Mouse (Mus musculus): Measurements from ENCODE around the gene Notch3.

Notch3 gene

DNA sequence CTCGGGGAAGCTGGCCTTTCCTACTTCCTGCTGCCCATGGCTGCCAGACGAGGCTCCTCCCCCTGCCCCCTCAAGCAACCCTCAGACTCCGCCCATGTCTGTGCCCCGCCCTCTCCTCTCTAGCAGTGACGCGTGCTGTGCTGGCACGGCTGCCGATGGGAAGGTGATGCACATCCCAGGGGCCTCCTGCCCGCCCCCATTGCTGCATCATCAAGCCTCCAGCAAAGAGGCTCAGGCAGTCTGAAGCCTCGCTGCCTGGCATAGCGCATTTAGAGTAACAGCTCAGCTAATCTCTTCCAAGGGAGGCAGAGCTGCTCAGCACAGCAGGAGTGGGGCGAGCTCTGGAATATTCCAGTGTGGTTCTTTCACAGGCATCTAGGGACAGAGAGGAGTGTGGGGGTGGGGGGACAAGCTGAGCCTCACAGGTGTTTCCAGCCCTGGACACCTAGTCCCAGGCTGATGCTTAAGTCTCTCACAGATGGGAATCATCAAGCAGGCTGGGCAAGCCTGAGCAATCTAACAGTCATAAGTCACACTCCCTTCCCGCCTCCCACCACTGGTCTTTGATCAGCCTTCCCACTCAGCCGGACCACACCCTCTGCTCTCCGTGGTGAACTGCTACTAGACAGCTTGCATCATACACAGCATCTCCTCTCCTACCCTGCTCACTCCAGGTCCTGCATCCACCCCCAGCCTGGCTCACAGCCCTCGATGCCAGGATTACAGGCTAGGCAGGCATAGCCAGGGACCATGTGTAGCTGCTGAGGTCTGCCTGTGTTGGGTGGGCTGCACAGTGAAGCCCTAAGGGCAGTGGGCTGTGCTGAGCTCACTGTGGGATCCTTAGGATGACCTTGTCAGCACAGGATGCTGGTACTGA lies 75.0 kb downstream of the Notch3 start:
- DNase-seq = peak; percentile 84

DNA sequence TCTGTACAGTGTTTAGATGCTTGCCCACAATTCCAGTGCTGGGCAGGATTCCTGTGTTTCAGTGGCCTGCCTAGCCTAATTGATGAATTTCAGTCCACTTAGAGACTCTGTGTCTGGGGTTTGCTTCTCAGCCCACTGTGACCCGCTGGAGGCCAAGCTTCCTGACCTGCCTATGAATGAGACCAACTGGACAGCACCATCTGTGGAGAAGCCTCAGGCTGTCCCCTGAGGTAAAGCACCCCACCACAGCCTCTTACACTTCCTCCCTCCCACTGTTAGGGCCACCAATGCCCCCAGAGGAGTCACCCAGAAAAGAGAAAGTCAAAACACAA lies 75.7 kb downstream of the Notch3 start:
- DNase-seq = no peak

DNA sequence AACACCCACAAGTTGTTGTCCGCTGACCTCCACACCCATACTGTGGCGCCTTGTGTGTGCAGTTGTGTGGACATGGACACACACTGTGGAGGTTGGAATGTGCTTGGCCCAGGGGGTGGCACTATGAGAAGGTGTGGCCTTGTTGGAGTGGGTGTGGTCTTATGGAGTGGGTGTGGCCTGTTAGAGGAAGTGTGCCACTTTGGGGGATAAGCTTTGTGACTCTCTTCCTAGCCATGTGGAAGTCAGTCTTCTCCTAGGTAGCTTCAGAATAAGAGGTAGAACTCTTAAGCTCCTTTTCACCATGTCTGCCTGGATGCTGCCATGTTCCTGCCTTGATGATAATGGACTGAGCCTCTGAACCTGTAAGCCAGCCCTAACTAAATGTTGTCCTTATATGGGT lies 79.6 kb downstream of the Notch3 start:
- no peak for DNase-seq

DNA sequence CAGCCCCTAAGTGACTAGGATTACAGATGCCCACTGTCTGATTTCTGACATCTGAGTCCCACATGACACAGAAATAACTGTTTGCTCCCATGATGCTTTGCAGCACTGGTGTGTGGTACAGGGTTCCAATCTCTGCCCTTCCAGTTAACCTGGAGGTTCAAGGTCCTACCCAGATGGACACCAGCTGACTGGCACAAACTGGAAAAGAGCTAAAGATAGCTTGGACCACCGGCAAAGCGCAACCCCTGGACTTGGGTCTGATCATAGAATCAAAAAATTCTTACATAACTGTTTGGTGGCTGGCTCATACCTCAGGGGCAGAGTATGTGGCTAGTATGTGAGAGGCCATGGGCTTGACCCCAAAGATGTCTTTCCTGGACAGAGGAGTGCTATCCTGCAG lies 83.3 kb downstream of the Notch3 start:
- no peak for DNase-seq

DNA sequence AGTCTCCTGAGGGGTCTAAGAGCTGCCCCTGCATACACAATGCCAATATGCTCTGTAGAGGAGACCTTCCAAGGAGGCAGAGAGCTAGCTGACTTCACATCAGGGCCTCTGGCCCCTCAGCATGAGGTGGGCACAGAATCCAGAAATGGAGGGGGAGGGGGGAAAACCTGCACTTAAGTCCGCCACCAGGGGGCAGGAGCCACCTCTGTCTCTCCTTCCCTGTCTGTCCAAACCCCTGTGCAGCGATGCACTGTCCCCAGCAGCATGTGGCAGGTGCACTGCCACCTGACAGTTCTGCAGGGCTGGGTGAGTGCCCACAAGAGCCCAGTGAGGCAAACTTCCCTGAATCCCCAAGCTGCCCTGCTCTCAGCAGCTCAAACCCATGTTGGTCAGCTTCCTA lies 91.5 kb downstream of the Notch3 start:
- peak; percentile 12 to 16 for DNase-seq

DNA sequence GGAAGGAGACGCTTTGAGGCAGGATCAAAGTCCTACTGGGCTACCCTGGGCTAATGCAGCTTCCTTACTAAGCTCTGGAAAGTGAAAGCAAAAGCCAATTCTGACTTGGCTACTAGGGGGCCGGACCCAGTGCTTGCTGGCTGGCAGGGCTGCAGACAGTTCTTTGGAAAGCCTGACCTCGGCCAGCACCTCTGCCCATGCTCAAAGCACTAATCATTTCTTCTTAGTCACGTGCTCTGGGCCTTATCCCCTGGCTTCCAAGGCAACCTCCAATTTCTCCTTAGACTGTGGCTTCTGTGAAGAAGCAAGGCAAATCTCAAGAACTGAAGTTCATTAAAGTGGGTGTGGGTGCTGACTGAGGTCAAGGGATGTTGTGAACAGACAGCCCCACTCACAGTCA lies 92.0 kb downstream of the Notch3 start:
- no peak for DNase-seq

DNA sequence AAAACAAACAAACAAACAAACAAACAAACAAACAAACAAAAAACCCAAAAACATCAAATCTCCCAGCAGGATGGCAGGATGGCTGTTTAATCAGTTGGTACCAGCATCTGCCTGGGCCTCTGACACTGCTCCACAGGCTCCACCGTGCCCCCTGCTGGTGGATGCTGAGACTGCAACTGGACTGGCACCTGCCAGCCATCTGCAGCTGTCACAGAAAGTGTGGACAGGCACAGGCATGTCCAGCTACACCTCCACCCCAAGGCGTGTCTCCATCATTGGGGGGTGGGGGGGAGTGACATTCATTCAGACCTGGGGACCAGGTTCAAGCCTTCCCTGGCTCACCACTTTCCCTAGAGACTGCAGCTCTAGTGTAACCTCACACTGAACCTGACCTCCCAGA lies 93.3 kb downstream of the Notch3 start:
- peak; percentile 43 to 47 for DNase-seq
